Mouse (Mus musculus) intestine, embryonic 14.5 days (tissue): ENCODE data around the gene Lrmda. TPM values are rescaled to one million over a fixed set of nuclear protein-coding genes. Genes with fewer than 3 reads are reported as not detected.

Source experiments
- ATAC-seq: fragments of 200-750 bp; cut with Nextera tagmentation; replicated peaks from 2 replicates; pipeline ENCODE4 v1.8.0; 2017; ENCODE audit warnings: low read depth, moderate number of reproducible peaks, moderate TSS enrichment, moderate library complexity; ENCODE audit not compliant: low FRiP score, low TSS enrichment
- DNase-seq: peaks from one replicate; pipeline ENCODE4 v3.0.0-alpha.2; 2018; ENCODE audit warnings: low spot score
- H3K27ac ChIP-seq: fragments of 300-500 bp; sonication (generic); 2 replicates; pipeline ENCODE4 v1.5.1; 2014; ENCODE audit warnings: low read depth, mild to moderate bottlenecking, control low read depth
- H3K27me3 ChIP-seq: fragments of 300-500 bp; sonication (generic); replicated peaks from 2 replicates; pipeline ENCODE4 v1.6.1; 2014; ENCODE audit warnings: low read length, control low read depth; ENCODE audit not compliant: control insufficient read depth, insufficient read depth
- H3K36me3 ChIP-seq: fragments of 300-500 bp; sonication (generic); 2 replicates; pipeline ENCODE4 v1.6.1; 2014; ENCODE audit warnings: low read length, control low read depth; ENCODE audit not compliant: control insufficient read depth, insufficient read depth
- H3K4me1 ChIP-seq: fragments of 300-500 bp; sonication (generic); replicated peaks from 2 replicates; pipeline ENCODE4 v1.6.1; 2014; ENCODE audit warnings: low read length, control low read depth, mixed read lengths; ENCODE audit not compliant: control insufficient read depth, insufficient read depth
- H3K4me2 ChIP-seq: fragments of 300-500 bp; sonication (generic); 2 replicates; pipeline ENCODE4 v1.6.1; 2014; ENCODE audit warnings: low read length
- H3K4me3 ChIP-seq: fragments of 300-500 bp; sonication (generic); 2 replicates; pipeline ENCODE4 v1.5.1; 2014; ENCODE audit warnings: low read depth, low read length, control low read depth, mixed read lengths
- H3K9ac ChIP-seq: fragments of 300-500 bp; sonication (generic); 2 replicates; pipeline ENCODE4 v1.6.1; 2014; ENCODE audit warnings: mild to moderate bottlenecking, low read length
- H3K9me3 ChIP-seq: fragments of 300-500 bp; sonication (generic); 2 replicates; pipeline ENCODE4 v1.6.1; 2016; ENCODE audit warnings: low read length, control low read depth; ENCODE audit not compliant: control insufficient read depth
- WGBS: fragments of 180-500 bp; shearing (Covaris S2); extraction: QIAGEN DNeasy Blood & Tissue Kit; methylation state at CpG from one replicate; pipeline ENCODE4 v1.1.7; 2014; 5-methylcytosine and 5-hydroxymethylcytosine counted together
- polyA plus RNA-seq: library from polyadenylated mRNA; unstranded; fragments of >200 nt; fragmentation: Nextera tagmentation; extraction: Ambion mirVana; gene quantifications from 2 replicates; pipeline ENCODE4 v1.2.1, GENCODE M21; 2014

Lrmda gene
- polyA plus RNA-seq, 1 experiment from 2014 or later = 0.70 TPM

DNA sequence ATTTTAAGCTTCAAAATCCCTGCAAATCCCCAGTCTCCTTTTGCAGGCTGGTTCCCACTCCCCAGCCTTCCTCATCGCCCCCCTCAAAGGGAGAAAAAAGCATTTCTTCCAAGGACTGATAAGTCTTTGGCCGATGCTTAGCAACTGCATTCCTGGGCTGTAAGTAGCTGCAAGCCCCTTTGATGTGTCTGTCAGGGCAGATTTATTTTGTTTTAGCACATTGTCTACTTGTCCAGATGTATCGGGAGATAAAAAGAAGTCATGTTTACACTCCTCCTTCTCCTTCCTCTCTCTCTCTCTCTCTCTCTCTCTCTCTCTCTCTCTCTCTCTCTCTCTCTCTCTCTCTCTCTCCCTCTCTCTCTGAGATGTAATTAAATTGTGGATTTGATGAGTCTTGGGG is 787.8 kb downstream of the Lrmda start:
- WGBS = 8% methylated on average over 3 of the region's 3 CpGs
- Histone ChIP-seq H3K4me2 (no peak overlapping the region), H3K4me3 (no peak overlapping the region), H3K9ac (no peak overlapping the region), H3K4me1 (peaks cover 34% of the 10 kb centered on the region), H3K27ac (peak overlapping the region; percentile 55; the same call in 1 of the 2 replicates), H3K9me3 (no peaks in the 10 kb centered on the region), H3K36me3 (no peaks in the 10 kb centered on the region), H3K27me3 (no peaks in the 10 kb centered on the region)
- ATAC-seq (no peak), DNase-seq (no peak)

DNA sequence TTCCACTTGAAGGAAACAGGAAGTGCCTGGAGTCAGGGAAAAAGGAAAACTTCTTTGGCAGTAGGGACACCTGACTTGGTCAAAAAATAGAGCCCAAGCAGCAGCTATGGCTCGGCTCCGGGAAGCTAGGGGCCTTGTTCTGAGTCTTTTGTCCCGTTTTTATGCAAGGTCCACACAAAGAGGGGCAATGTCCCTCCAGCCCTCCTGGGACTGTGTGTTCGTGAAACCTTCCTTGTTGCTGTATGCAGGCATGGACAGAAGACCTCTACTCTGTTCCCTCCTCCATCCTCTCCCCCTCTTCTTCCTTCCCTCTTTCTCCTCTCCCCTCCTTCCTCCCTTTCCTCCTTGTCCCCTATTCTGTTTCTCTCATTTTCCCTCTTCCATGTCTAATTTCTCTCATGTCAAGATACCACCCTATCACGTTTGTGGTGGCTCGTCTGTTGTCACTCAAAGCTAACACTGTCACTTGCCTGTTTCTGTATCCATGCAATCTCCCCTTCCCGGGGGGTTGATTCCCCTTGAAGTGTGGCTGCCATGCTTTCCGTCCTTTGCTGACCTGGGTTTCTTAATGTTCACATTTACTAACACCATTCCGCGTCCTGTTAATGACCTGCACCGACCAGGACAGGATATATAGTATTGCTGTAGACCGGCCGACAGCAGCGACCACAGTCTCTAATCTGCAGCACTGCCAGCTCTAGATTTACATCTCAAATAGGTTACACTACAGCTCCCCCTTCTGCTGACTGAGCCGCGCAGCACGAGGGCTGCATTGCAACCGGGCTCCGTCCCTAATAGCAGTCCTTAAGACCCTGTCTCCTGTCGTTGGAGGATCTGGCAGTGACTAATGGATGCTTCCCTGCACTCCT is 788.4 kb downstream of the Lrmda start:
- Histone ChIP-seq H3K27me3 (no peaks in the 10 kb centered on the region), H3K9me3 (no peaks in the 10 kb centered on the region), H3K4me2 (peak overlapping the region; percentile 37), H3K36me3 (no peaks in the 10 kb centered on the region), H3K9ac (peak overlapping the region; percentile 14; the same call in 1 of the 2 replicates), H3K4me1 (peaks cover 37% of the 10 kb centered on the region), H3K4me3 (peak overlapping the region; percentile 12; the same call in 1 of the 2 replicates), H3K27ac (peak overlapping the region; percentile 60)
- DNase-seq (peak; percentile 84), ATAC-seq (0 out of 2 replicates have a peak, but pooled peaks have one; percentile 60)
- WGBS = 4% methylated on average over 20 of the region's 20 CpGs

DNA sequence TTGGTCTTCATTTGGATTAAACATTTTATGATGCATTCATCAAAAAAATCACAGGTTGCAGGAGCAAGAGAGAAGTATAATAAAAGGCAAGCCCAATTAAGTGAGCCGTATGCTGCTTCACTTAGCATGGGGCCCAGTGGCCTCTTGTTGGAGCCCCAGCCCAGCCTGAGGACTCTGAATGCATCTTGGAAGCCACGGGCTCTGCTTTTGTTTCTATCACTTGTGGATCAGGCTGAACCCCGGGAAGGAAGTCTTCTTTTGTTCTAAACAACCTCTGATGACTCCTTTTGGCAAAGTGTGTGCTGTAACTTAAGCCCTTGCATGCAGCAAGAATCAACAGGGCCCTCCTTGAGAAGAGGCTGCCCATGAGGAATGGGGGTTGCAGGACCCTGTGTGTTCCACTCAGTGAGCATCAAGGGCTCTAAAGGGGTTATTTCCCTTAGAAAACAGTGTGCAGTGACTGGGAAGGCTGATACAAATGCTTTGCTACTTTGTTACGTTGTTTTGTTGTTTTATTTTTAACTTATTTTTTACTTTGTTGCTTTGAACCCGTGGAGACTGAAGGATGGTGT is 789.2 kb downstream of the Lrmda start:
- H3K4me2 ChIP-seq = no peak overlapping the region
- no peaks in the 10 kb centered on the region for H3K27me3 ChIP-seq
- peak overlapping the region; percentile 60 for H3K27ac ChIP-seq
- H3K9ac ChIP-seq = peak overlapping the region; percentile 14; the same call in 1 of the 2 replicates
- 39% methylated on average over 5 of the region's 5 CpGs for whole genome bisulfite sequencing
- peaks cover 45% of the 10 kb centered on the region for H3K4me1 ChIP-seq
- no peak for DNase-seq
- ATAC-seq = no peak
- no peak overlapping the region for H3K4me3 ChIP-seq
- H3K9me3 ChIP-seq = no peaks in the 10 kb centered on the region
- no peaks in the 10 kb centered on the region for H3K36me3 ChIP-seq

DNA sequence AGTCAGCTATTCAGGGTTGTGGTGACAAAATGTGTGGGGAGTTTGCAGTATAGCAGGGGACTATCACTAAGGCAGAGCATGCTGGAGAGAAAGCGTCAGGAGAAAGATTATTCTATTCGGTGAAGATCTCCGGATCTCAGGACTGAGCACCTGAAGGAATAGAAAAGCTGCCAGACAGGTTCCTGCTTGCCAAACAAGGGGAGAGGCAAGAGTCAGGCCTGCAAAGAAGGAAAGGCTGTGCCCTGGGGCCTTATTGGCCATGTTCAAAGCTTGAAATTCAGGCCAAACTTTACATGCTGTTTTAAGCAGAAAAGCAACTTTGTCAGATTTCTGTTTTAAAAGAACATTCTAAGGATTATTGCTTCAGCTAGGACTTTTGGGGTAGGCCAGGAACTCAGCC is 789.7 kb downstream of the Lrmda start:
- ATAC-seq (no peak), DNase-seq (no peak)

DNA sequence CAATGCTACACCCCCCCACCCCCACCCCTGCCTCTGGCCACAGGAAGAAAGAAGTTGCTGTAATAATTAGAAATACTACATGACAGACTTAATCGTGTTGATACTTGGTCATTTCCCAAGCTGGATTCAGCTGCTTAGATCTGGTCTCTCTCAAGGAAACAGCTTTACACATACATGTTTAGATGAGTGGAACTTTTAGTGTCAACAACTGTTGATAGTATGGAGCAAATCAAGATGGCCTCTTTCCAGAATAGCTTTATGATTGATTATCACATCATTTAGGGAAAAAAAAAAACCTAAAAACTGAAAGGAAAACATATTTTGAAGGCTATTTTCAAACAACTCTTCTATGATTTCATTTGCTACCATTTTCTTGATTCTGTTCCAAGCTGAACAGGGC is 791.0 kb downstream of the Lrmda start:
- peaks cover 58% of the 10 kb centered on the region for H3K4me1 ChIP-seq
- H3K4me2 ChIP-seq = no peak overlapping the region
- DNase-seq (no peak), ATAC-seq (no peak)
- no peaks in the 10 kb centered on the region for H3K36me3 ChIP-seq
- no peak overlapping the region for H3K9ac ChIP-seq
- no peak overlapping the region for H3K4me3 ChIP-seq
- 32% methylated on average over 1 of the region's 1 CpGs for WGBS
- H3K27ac ChIP-seq = peak overlapping the region; percentile 64; the same call in 1 of the 2 replicates
- no peaks in the 10 kb centered on the region for H3K27me3 ChIP-seq
- H3K9me3 ChIP-seq = no peaks in the 10 kb centered on the region

More for the DNA sequence above, 789.7 kb downstream of the Lrmda start:
- peak overlapping the region; percentile 64; the same call in 1 of the 2 replicates for H3K27ac ChIP-seq
- H3K4me1 ChIP-seq = peaks cover 50% of the 10 kb centered on the region
- no peak overlapping the region for H3K4me2 ChIP-seq
- H3K9ac ChIP-seq = no peak overlapping the region
- no peaks in the 10 kb centered on the region for H3K9me3 ChIP-seq
- H3K36me3 ChIP-seq = no peaks in the 10 kb centered on the region
- no peak overlapping the region for H3K4me3 ChIP-seq
- WGBS = 74% methylated on average over 3 of the region's 3 CpGs
- no peaks in the 10 kb centered on the region for H3K27me3 ChIP-seq

DNA sequence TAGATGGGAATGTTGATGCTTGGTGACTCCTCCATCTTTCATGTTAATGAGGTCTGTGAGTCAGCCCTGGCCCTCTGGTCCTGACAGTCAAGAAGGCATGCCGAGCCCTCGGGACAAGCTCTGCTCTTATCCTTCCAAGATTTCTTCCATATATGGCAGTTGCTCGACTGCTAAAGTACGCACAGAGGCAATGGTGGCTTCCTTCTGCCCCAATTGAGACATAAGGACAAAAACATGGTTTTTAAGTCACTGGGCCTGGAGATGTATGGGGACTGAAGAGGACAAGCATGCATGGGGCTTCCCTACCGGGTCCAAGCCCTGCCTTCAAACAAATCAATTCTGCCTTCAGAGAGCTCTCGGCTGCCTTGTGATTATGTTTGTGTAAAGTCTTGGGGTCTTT is 793.3 kb downstream of the Lrmda start:
- H3K9ac ChIP-seq = no peak overlapping the region
- WGBS = 38% methylated on average over 6 of the region's 6 CpGs
- H3K36me3 ChIP-seq = no peaks in the 10 kb centered on the region
- DNase-seq (no peak), ATAC-seq (no peak)
- no peaks in the 10 kb centered on the region for H3K9me3 ChIP-seq
- peak overlapping the region; percentile 30; the same call in 1 of the 2 replicates for H3K27ac ChIP-seq
- H3K4me2 ChIP-seq = no peak overlapping the region
- H3K27me3 ChIP-seq = no peaks in the 10 kb centered on the region
- peaks cover 45% of the 10 kb centered on the region for H3K4me1 ChIP-seq
- no peak overlapping the region for H3K4me3 ChIP-seq

DNA sequence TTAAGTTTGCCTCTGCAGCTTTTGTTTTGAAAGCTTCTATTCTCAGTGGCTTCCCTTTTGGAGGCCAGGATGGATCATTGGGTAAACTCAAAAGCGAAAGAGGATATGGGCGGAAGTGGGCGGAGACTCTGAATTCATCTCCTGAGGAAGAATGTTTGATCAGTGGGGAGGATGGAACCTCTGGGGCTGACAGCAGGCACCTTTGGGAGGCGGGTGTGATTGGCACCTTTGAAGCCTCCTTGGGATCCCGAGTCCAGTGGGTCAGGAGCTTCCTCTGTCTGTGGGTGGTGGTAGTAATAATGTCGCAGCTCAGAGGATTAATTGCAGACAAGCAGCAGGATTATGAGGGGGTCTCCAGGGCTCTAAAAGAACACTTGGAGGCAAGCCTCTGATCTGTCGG is 793.9 kb downstream of the Lrmda start:
- no peak overlapping the region for H3K9ac ChIP-seq
- no peak overlapping the region for H3K4me3 ChIP-seq
- H3K9me3 ChIP-seq = no peaks in the 10 kb centered on the region
- ATAC-seq (no peak), DNase-seq (no peak)
- peaks cover 40% of the 10 kb centered on the region for H3K4me1 ChIP-seq
- no peak overlapping the region for H3K4me2 ChIP-seq
- H3K27ac ChIP-seq = peak overlapping the region; percentile 30; the same call in 1 of the 2 replicates
- H3K27me3 ChIP-seq = no peaks in the 10 kb centered on the region
- no peaks in the 10 kb centered on the region for H3K36me3 ChIP-seq
- WGBS = 26% methylated on average over 7 of the region's 7 CpGs

DNA sequence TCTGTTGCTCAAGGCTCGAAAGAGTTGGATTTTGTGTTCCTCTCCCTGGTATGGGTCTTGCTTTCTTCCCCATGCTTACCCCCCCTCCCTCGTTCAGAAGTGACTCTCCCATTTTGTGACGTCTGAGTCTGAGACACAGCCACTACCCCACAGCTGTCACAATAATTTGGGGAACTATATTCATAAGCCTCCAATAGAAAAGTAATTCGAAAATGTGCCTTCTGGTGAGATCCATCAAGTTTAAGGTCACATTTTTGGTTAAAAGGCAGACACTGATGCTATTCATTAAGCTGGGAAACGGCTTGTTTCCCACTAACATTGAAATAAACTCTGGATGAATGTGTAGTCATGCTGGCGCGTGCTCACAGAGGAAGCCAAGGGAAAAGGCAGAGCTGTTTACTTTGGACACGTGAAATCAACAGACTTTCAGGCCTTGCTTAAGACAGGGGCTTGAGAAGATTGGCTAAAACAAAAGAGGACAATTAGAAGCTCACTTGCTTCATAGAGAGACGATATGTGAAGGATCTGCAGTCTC is 795.4 kb downstream of the Lrmda start:
- peaks cover 28% of the 10 kb centered on the region for H3K4me1 ChIP-seq

More for the DNA sequence above, 795.4 kb downstream of the Lrmda start:
- H3K9ac ChIP-seq = no peak overlapping the region
- no peaks in the 10 kb centered on the region for H3K9me3 ChIP-seq
- H3K4me3 ChIP-seq = no peak overlapping the region
- H3K27me3 ChIP-seq = no peaks in the 10 kb centered on the region
- 43% methylated on average over 9 of the region's 9 CpGs for WGBS
- no peak overlapping the region for H3K4me2 ChIP-seq
- DNase-seq = no peak
- ATAC-seq = no peak
- H3K36me3 ChIP-seq = no peaks in the 10 kb centered on the region
- H3K27ac ChIP-seq = peak overlapping the region; percentile 3; the same call in 1 of the 2 replicates
